Mouse (Mus musculus) spleen, adult 2 months (tissue): ENCODE results near the gene Tmem25. TPM values are rescaled to one million over a fixed set of nuclear protein-coding genes. Genes with fewer than 3 reads are reported as not detected.

Experiments
- DNase-seq, 2 experiments: peaks; one replicate each; pipeline versions ENCODE4 v3.0.0 to v3.0.0-alpha.2; 2012 to 2021; ENCODE audit warnings: low spot score in 2 of 2, low read depth in 1 of 2
- H3K27ac ChIP-seq: fragments of 200-500 bp; 2 replicates; pipeline ENCODE4 v1.5.1; 2012; ENCODE audit warnings: low read length, inconsistent platforms; ENCODE audit not compliant: insufficient read depth
- H3K27me3 ChIP-seq: fragments of 200-500 bp; 2 replicates; pipeline ENCODE4 v1.6.1; 2012; ENCODE audit warnings: mild to moderate bottlenecking, moderate library complexity, low read length, inconsistent platforms; ENCODE audit not compliant: control insufficient read depth, insufficient read depth
- H3K36me3 ChIP-seq: fragments of 200-500 bp; 2 replicates; pipeline ENCODE4 v1.6.1; 2012; ENCODE audit warnings: mild to moderate bottlenecking, low read length, inconsistent platforms; ENCODE audit not compliant: control insufficient read depth, insufficient read depth
- H3K4me1 ChIP-seq: fragments of 200-500 bp; 2 replicates; pipeline ENCODE4 v1.6.1; 2011; ENCODE audit warnings: inconsistent platforms; ENCODE audit not compliant: control insufficient read depth, insufficient read depth, insufficient read length
- H3K4me3 ChIP-seq: fragments of 200-500 bp; 2 replicates; pipeline ENCODE4 v1.5.1; 2011; ENCODE audit warnings: mild to moderate bottlenecking, inconsistent platforms; ENCODE audit not compliant: insufficient read depth, insufficient read length; ENCODE audit errors: extremely low read depth
- CTCF ChIP-seq: fragments of 200-500 bp; IDR thresholded peaks from 2 replicates; pipeline ENCODE4 v1.5.1; 2011; ENCODE audit warnings: mild to moderate bottlenecking, inconsistent platforms; ENCODE audit not compliant: insufficient read depth, insufficient read length, insufficient replicate concordance; ENCODE audit errors: extremely low read depth
- POLR2A ChIP-seq: fragments of 200-500 bp; IDR thresholded peaks from 2 replicates; pipeline ENCODE4 v1.6.1; 2011; ENCODE audit warnings: low read depth, low read length, inconsistent platforms
- WGBS: fragments of 180-500 bp; shearing (Covaris S2); methylation state at CpG from one replicate; pipeline ENCODE4 v1.1.7; 2018; 5-methylcytosine and 5-hydroxymethylcytosine counted together
- polyA plus RNA-seq: library from polyadenylated mRNA; depleted of rRNA; stranded (reverse); fragments of >200 nt; gene quantifications from 2 replicates; pipeline ENCODE4 v1.2.3, GENCODE M21; 2012

Gene Tmem25
- polyA plus RNA-seq, 1 experiment, result 0.74 TPM

DNA sequence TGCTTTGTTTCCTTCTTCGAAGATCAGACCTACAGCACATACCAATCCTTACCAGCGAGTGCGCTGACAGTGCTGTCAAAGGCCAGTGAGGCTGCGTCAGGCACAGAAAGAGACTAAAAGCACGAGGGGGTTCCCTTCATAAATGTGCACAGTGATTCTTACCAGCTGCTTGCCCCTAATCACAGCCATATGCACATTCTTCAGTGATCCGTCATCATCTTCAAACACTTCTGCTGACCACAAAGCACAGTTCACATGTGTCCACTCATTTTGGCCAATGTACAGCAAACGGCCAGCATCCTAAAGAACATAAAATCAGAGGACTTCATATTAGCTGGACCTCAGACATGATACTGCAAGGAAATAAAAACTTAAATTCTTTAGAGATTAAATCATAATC, 27.6 kb upstream of the Tmem25 start:
- WGBS, result 96% methylated on average over 7 of the region's 7 CpGs
- Histone ChIP-seq H3K27ac (no peak overlapping the region), H3K4me1 (no peaks in the 10 kb centered on the region), H3K27me3 (no peaks in the 10 kb centered on the region), H3K4me3 (no peak overlapping the region), H3K36me3 (peaks cover 55% of the 10 kb centered on the region)
- DNase-seq, result no peak
- TF ChIP-seq POLR2A, result no peak
- TF ChIP-seq CTCF, result no peak

DNA sequence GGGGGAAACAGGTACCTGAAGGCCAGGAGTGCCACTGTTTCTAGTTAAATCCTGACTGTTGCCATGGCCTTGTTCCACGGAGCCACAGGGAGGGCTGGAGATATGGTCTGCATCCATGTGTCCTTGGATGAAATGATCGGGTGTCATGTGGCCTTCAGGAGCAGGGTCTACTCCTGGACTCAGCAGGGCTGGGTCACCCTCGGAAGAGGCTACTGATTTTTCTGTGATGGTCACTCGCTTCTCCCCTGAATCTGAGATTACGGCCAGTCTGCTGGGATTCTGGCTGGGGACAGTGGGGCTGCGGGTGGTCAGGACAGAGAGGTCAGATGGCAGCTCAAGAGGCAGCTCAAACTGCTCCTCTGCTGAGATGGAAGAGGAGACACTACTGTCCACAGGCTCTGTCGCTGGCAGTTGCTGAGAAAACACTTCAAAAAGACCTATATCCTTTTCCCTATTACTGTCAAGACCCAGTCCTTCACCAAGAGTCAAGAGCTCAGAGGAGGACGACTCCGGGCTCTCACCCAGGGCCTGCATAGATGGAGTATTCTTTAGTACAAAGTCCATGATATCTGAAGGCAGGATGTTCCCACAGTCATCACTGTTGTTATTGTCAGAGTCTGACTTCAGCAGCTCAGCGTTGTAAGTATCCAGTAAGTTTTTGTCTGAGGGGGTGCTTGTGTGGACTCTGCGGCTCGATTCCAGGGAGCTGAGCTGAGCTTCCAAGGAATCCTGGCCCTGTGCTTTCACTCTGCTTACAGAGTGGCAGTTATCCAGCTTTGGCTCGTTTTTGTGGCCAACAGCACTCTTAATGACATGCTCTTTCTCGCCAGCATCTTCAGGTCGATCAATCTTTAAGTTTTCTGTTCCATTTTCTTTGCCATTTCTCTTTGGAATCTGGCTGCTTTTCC, 21.1 kb upstream of the Tmem25 start:
- WGBS, result 92% methylated on average over 15 of the region's 15 CpGs

DNA sequence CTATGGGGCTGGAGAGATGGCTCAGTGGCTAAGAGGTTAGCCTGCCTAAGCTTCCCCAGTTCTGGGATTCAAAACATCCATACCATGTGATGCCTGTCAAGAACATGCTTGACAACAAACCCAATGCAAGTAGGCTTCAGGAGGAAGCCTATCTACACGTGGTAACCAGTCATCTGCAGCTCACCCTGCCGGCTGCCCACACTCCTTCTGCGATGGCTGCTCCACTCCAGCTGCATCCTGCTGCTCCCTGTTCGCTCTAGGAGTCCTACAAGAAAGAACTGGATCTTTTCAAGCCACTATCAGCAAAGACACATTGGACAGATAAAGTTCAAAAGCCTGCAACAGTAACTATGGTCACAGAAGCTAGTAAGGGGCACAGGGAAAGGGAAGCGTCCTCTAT, 18.4 kb upstream of the Tmem25 start:
- 82% methylated on average over 5 of the region's 5 CpGs for WGBS
- no peak for TF ChIP-seq POLR2A
- TF ChIP-seq CTCF, result no peak
- Histone ChIP-seq H3K4me3 (no peak overlapping the region), H3K27me3 (no peaks in the 10 kb centered on the region), H3K27ac (no peak overlapping the region), H3K4me1 (no peaks in the 10 kb centered on the region), H3K36me3 (peaks cover 83% of the 10 kb centered on the region)
- DNase-seq, result no peak

More for the DNA sequence above, 21.1 kb upstream of the Tmem25 start:
- Histone ChIP-seq H3K27ac (no peak overlapping the region), H3K4me1 (no peaks in the 10 kb centered on the region), H3K36me3 (peaks cover 82% of the 10 kb centered on the region), H3K27me3 (no peaks in the 10 kb centered on the region), H3K4me3 (no peak overlapping the region)
- TF ChIP-seq POLR2A (no peak), CTCF (no peak)
- no peak for DNase-seq

DNA sequence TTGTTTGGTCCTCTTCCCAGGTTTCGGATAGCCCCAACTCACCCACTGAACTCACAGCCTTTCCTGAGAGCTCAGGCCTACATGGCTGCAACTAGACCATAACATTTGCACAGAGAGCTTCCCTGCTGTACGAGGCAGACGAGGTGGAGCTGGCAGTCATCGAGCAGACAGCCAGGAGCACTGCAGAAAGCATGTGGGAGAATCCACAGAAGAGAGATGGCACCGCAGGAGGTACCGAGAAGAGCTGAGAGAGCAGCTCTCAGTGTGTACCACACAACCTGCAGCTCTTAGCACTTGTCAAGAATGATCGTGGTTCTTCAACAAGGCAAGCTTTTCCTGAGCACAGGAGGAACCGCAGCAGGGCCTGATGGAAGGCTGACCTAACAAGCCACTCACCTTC, 15.1 kb upstream of the Tmem25 start:
- Histone ChIP-seq H3K4me1 (no peaks in the 10 kb centered on the region), H3K4me3 (no peak overlapping the region), H3K27me3 (no peaks in the 10 kb centered on the region), H3K27ac (no peak overlapping the region), H3K36me3 (peaks cover 71% of the 10 kb centered on the region)
- 95% methylated on average over 8 of the region's 8 CpGs for WGBS
- no peak for DNase-seq
- no peak for TF ChIP-seq CTCF

DNA sequence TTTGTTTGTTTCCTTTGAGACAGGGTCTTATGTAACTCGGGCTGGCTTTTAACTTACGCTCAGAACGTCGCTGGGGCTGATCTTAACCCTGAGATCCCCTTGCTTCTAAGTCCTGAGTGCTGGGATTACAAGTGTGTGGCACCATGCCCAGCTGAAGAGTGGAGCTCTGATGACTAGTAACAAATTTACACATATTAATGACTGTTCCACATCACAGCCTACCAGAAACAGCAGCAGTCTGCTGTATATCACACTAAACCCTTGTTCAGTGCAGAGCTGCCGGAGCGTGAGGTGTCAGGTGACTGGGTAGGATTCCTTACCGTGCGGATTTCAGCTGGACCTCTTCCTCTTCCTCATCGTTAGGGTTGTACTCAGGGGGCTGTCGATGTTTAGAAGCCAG, 11.2 kb upstream of the Tmem25 start:
- H3K4me1 ChIP-seq, result no peaks in the 10 kb centered on the region
- TF ChIP-seq POLR2A, result no peak
- no peak for TF ChIP-seq CTCF
- 87% methylated on average over 10 of the region's 10 CpGs for WGBS
- no peaks in the 10 kb centered on the region for H3K27me3 ChIP-seq
- H3K27ac ChIP-seq, result no peak overlapping the region
- peaks cover 71% of the 10 kb centered on the region for H3K36me3 ChIP-seq
- no peak overlapping the region for H3K4me3 ChIP-seq
- DNase-seq, result no peak

DNA sequence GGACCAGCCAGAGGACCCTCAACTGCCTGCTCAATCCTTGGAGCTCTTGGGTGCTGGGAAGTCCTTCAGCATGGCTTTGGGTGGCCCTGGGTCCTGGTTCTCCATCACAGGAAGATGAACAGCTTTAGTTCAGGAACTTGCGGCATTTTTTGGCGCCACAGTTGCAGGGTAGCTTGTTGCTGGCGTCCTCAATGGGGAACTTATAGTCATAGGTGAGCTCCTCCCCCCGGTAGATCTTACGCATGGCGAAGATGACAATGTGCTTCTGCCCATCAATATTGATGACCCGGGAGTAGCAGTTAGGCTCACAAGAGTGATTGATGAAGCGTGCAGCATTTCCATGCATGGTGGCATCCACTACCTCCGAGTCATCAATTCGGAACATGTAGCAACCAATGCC, 8.7 kb upstream of the Tmem25 start:
- peaks cover 52% of the 10 kb centered on the region for H3K36me3 ChIP-seq
- 95% methylated on average over 10 of the region's 10 CpGs for WGBS
- no peaks in the 10 kb centered on the region for H3K4me1 ChIP-seq
- no peak overlapping the region for H3K27ac ChIP-seq
- TF ChIP-seq POLR2A (no peak), CTCF (no peak)
- no peak overlapping the region for H3K4me3 ChIP-seq
- no peaks in the 10 kb centered on the region for H3K27me3 ChIP-seq
- no peak for DNase-seq

DNA sequence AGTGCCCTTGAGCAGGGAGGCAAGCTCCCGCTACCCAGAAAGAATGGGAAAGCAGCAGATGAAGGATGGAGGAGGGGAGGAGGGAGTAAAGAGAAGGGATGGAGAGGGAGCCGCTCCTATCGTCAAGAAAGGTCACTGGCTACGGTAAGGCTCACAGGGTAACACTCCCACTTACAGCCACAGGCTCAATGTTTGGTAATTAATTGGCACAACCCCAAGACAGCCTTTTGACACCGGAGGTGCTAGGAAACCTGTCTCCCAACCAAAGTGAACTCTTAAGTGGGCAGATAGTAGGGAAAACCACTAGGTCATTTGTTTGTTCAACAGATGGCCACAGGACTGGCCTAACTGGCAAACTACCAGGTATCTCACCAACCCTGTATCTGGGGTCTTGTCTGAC, 8.0 kb upstream of the Tmem25 start:
- 94% methylated on average over 5 of the region's 5 CpGs for WGBS
- no peak overlapping the region for H3K27ac ChIP-seq
- H3K27me3 ChIP-seq, result no peaks in the 10 kb centered on the region
- DNase-seq, result no peak
- H3K4me3 ChIP-seq, result no peak overlapping the region
- peaks cover 50% of the 10 kb centered on the region for H3K36me3 ChIP-seq
- TF ChIP-seq POLR2A (no peak), CTCF (no peak)
- H3K4me1 ChIP-seq, result no peaks in the 10 kb centered on the region
